Mouse (Mus musculus): ENCODE measurements around the gene Zfp583. TPM values are rescaled to one million over a fixed set of nuclear protein-coding genes. Genes with fewer than 3 reads are reported as not detected.
A peak's percentile ranks its signal among the peaks of the same experiment; 100 is the strongest.

Zfp583 gene
- polyA plus RNA-seq, 1 experiment = 0.80 TPM

DNA sequence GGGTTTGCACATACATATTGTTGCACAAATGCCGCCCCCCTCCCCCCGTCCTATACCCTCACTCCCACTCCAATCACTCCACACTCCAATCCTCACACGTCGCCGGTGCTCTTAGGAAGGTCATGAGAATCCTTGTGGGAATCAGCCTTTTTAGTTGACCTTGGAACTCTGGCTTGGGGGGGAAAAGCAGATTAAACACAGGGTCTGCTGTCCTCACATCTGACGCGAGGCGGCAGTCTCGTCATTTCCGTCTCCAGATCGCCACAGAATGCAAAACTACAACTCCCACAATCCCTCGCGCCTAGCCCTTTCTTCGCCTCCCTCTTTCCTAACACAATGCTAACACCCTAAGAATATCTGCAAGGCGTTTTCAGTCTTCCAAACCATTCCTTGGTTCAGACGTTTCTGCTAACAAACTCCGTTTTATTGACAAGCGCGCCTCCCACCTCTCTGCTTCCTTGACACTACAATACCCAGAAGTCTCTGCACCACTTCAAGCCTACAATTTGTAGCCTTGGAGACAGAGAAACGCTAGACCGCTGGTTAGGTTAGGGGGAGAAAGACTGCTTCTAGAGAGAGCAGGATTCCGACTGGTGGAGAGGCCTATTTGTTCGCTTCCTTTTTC lies 47.5 kb downstream of the Zfp583 start:
- H3K4me3 ChIP-seq = peak overlapping the region; percentile 46
- H3ac ChIP-seq (ENCODE audit: control insufficient read depth, insufficient read length) = peak overlapping the region; percentile 59
- no peaks in the 10 kb centered on the region for H3K36me3 ChIP-seq (ENCODE audit: control insufficient read depth, insufficient read depth)
- TF ChIP-seq TCF3 (IDR thresholded peaks at IDR 0.05; ENCODE audit: insufficient read length, low read depth) = no peak
- TF ChIP-seq POLR2AphosphoS2 (IDR thresholded peaks at IDR 0.05; ENCODE audit: insufficient read length, low read depth) = peak; percentile 17
- peaks cover 1% of the 10 kb centered on the region for H3K27me3 ChIP-seq (ENCODE audit: control insufficient read depth, insufficient read depth, insufficient read length)
- no peaks in the 10 kb centered on the region for H3K79me2 ChIP-seq (ENCODE audit: control insufficient read depth, insufficient read depth)
- peak overlapping the region; percentile 73 for H3K4me2 ChIP-seq (ENCODE audit: low read depth)

DNA sequence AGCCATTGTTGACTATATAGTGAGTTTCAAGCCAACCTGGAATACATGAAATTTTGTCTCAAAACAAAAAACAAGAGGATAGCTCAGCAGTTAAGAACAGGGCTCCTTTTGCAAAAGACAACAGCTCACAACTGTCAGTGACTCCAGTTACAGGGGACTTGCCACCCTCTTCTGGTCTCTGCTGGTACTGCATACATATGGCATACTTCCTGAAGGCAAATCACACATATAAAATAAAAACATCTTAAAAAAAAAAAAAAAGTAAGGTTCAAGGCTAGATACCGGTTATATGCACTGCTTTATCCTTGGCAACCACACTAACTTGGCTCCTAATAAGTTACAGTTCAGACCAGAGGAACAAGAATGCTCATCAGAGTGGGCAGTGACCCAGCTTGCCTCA lies 48.3 kb downstream of the Zfp583 start:
- H3K4me3 ChIP-seq = peak overlapping the region; percentile 46
- TF ChIP-seq MYOG (IDR thresholded peaks at IDR 0.05; ENCODE audit: control insufficient read depth in 1 of 3, insufficient read depth in 1 of 3, insufficient read length in 2 of 3, low read depth in 2 of 3) = no peak
- TF ChIP-seq POLR2A (IDR thresholded peaks at IDR 0.05; ENCODE audit: insufficient read length, low read depth) = no peak
- TF ChIP-seq MYOD1 (IDR thresholded peaks at IDR 0.05; ENCODE audit: control insufficient read depth in 1 of 3, insufficient read length in 2 of 3, low read depth in 2 of 3) = no peak
- TF ChIP-seq MAX (IDR thresholded peaks at IDR 0.05; ENCODE audit: low read depth) = no peak
- no peak for TF ChIP-seq SRF (IDR thresholded peaks at IDR 0.05; ENCODE audit: control insufficient read depth, insufficient read length, low read depth)
- TF ChIP-seq POLR2AphosphoS2 (IDR thresholded peaks at IDR 0.05; ENCODE audit: insufficient read length, low read depth) = no peak
- no peak for TF ChIP-seq E2F4 (IDR thresholded peaks at IDR 0.05; ENCODE audit: insufficient read depth)
- TF ChIP-seq REST (IDR thresholded peaks at IDR 0.05; ENCODE audit: insufficient read depth, insufficient read length) = no peak
- TF ChIP-seq CEBPB (IDR thresholded peaks at IDR 0.05; ENCODE audit: insufficient read depth, poor library complexity, severe bottlenecking) = no peak
- no peak for TF ChIP-seq TCF12 (IDR thresholded peaks at IDR 0.05; ENCODE audit: insufficient read depth, poor library complexity, severe bottlenecking)
- TF ChIP-seq USF1 (IDR thresholded peaks at IDR 0.05; ENCODE audit: low read depth) = no peak
- TF ChIP-seq TCF3 (IDR thresholded peaks at IDR 0.05; ENCODE audit: insufficient read length, low read depth) = no peak
- H3ac ChIP-seq (ENCODE audit: control insufficient read depth, insufficient read length) = peak overlapping the region; percentile 59
- H3K27me3 ChIP-seq (ENCODE audit: control insufficient read depth, insufficient read depth, insufficient read length) = peaks cover 6% of the 10 kb centered on the region
- no peaks in the 10 kb centered on the region for H3K79me2 ChIP-seq (ENCODE audit: control insufficient read depth, insufficient read depth)
- peak overlapping the region; percentile 73 for H3K4me2 ChIP-seq (ENCODE audit: low read depth)
- no peaks in the 10 kb centered on the region for H3K36me3 ChIP-seq (ENCODE audit: control insufficient read depth, insufficient read depth)

DNA sequence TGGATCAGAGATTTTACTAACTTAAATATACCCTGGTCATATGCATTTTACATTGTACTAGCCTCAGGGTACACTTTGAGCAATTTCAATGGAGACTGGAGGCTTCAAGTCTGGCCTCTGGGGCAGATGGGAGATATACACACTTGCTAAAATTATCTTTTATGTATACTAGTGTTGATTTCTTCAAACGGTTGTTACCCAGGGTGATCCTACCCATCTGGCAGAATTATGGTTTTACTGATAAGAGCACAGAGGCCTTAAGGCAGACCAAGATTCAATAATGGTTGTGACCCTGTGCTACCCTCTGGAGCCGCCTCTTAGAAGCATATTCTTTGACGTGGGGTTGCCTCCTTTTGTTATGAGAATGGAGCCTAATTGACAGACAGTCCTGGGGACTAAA lies 53.2 kb downstream of the Zfp583 start:
- TF ChIP-seq SRF (IDR thresholded peaks at IDR 0.05; ENCODE audit: control insufficient read depth, insufficient read length, low read depth) (no peak), POLR2AphosphoS2 (IDR thresholded peaks at IDR 0.05; ENCODE audit: insufficient read length, low read depth) (no peak), MYOD1 (IDR thresholded peaks at IDR 0.05; ENCODE audit: control insufficient read depth in 1 of 3, insufficient read length in 2 of 3, low read depth in 2 of 3) (no peak), POLR2A (IDR thresholded peaks at IDR 0.05; ENCODE audit: insufficient read length, low read depth) (no peak), USF1 (IDR thresholded peaks at IDR 0.05; ENCODE audit: low read depth) (no peak), TCF3 (IDR thresholded peaks at IDR 0.05; ENCODE audit: insufficient read length, low read depth) (no peak), MAX (IDR thresholded peaks at IDR 0.05; ENCODE audit: low read depth) (no peak), E2F4 (IDR thresholded peaks at IDR 0.05; ENCODE audit: insufficient read depth) (no peak)
- Histone ChIP-seq H3K36me3 (ENCODE audit: control insufficient read depth, insufficient read depth) (no peaks in the 10 kb centered on the region), H3K27me3 (ENCODE audit: control insufficient read depth, insufficient read depth, insufficient read length) (peaks cover 36% of the 10 kb centered on the region), H3K79me2 (ENCODE audit: control insufficient read depth, insufficient read depth) (no peaks in the 10 kb centered on the region), H3ac (ENCODE audit: control insufficient read depth, insufficient read length) (no peak overlapping the region), H3K4me2 (ENCODE audit: low read depth) (no peak overlapping the region), H3K4me3 (no peak overlapping the region)

DNA sequence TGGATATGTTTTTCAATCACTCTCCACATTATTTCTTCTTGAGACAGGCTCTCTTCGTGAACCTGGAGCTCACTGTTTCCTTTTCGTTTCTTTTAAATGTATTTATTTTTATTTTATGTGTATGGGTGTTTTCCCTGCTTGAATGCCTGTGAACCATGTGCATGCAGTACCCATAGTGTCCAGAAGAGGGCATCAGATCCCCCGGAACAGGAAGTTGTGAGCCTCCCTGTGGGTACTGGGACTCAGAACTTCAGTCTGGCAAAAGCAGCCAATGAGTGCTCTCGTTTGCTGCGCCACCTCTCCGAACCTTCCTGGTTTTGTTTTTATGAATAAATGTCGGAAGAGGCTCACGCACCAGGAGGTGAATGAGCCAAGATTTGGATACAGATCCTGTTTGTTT lies 65.4 kb downstream of the Zfp583 start:
- H3K36me3 ChIP-seq (ENCODE audit: control insufficient read depth, insufficient read depth) = no peaks in the 10 kb centered on the region
- H3K4me3 ChIP-seq = no peak overlapping the region
- no peak overlapping the region for H3ac ChIP-seq (ENCODE audit: control insufficient read depth, insufficient read length)
- no peaks in the 10 kb centered on the region for H3K79me2 ChIP-seq (ENCODE audit: control insufficient read depth, insufficient read depth)
- TF ChIP-seq CEBPB (IDR thresholded peaks at IDR 0.05; ENCODE audit: insufficient read depth, poor library complexity, severe bottlenecking) = no peak
- no peak for TF ChIP-seq TCF3 (IDR thresholded peaks at IDR 0.05; ENCODE audit: insufficient read length, low read depth)
- no peak for TF ChIP-seq TCF12 (IDR thresholded peaks at IDR 0.05; ENCODE audit: insufficient read depth, poor library complexity, severe bottlenecking)
- no peak for TF ChIP-seq REST (IDR thresholded peaks at IDR 0.05; ENCODE audit: insufficient read depth, insufficient read length)
- no peak for TF ChIP-seq SRF (IDR thresholded peaks at IDR 0.05; ENCODE audit: control insufficient read depth, insufficient read length, low read depth)
- TF ChIP-seq MYOG (IDR thresholded peaks at IDR 0.05; ENCODE audit: control insufficient read depth in 1 of 3, insufficient read depth in 1 of 3, insufficient read length in 2 of 3, low read depth in 2 of 3) = no peak
- no peak for TF ChIP-seq POLR2A (IDR thresholded peaks at IDR 0.05; ENCODE audit: insufficient read length, low read depth)
- TF ChIP-seq E2F4 (IDR thresholded peaks at IDR 0.05; ENCODE audit: insufficient read depth) = no peak
- TF ChIP-seq USF1 (IDR thresholded peaks at IDR 0.05; ENCODE audit: low read depth) = no peak
- no peak for TF ChIP-seq MYOD1 (IDR thresholded peaks at IDR 0.05; ENCODE audit: control insufficient read depth in 1 of 3, insufficient read length in 2 of 3, low read depth in 2 of 3)
- TF ChIP-seq MAX (IDR thresholded peaks at IDR 0.05; ENCODE audit: low read depth) = no peak
- TF ChIP-seq POLR2AphosphoS2 (IDR thresholded peaks at IDR 0.05; ENCODE audit: insufficient read length, low read depth) = no peak
- H3K27me3 ChIP-seq (ENCODE audit: control insufficient read depth, insufficient read depth, insufficient read length) = peaks cover 4% of the 10 kb centered on the region
- no peak overlapping the region for H3K4me2 ChIP-seq (ENCODE audit: low read depth)

Other genes starting within 250 kb of the Zfp583 start
- 46.6 TPM for gene Zfp787, start 175.3 kb downstream of the Zfp583 start, polyA plus RNA-seq (2012; fragmentation: generic; extraction: Trizol)
- 29.2 TPM for gene Zfp444, start 159.1 kb downstream of the Zfp583 start, polyA plus RNA-seq (2012; fragmentation: generic; extraction: Trizol)
- not detected for gene Galp, start 134.2 kb downstream of the Zfp583 start, polyA plus RNA-seq (2012; fragmentation: generic; extraction: Trizol)
- not detected for gene Zscan5b, start 109.0 kb downstream of the Zfp583 start, polyA plus RNA-seq (2012; fragmentation: generic; extraction: Trizol)
- not detected for gene Epp13, start 78.6 kb downstream of the Zfp583 start, polyA plus RNA-seq (2012; fragmentation: generic; extraction: Trizol)
- gene Zfp667, start 44.7 kb downstream of the Zfp583 start, polyA plus RNA-seq (2012; fragmentation: generic; extraction: Trizol) = 2.8 TPM
- gene Gm3854, start 12.5 kb upstream of the Zfp583 start, polyA plus RNA-seq (2012; fragmentation: generic; extraction: Trizol) = 0.11 TPM
- 0.46 TPM for gene Zfp78, start 32.0 kb upstream of the Zfp583 start, polyA plus RNA-seq (2012; fragmentation: generic; extraction: Trizol)
- gene Zfp28, start 52.0 kb upstream of the Zfp583 start, polyA plus RNA-seq (2012; fragmentation: generic; extraction: Trizol) = 2.4 TPM
- gene Smim17, start 67.4 kb upstream of the Zfp583 start, polyA plus RNA-seq (2012; fragmentation: generic; extraction: Trizol) = not detected
- gene Gm20715, start 79.0 kb upstream of the Zfp583 start, polyA plus RNA-seq (2012; fragmentation: generic; extraction: Trizol) = not detected
- gene Olfr1344, start 107.4 kb upstream of the Zfp583 start, polyA plus RNA-seq (2012; fragmentation: generic; extraction: Trizol) = not detected
- not detected for gene Olfr1336, start 124.9 kb upstream of the Zfp583 start, polyA plus RNA-seq (2012; fragmentation: generic; extraction: Trizol)
- not detected for gene Olfr1346, start 135.8 kb upstream of the Zfp583 start, polyA plus RNA-seq (2012; fragmentation: generic; extraction: Trizol)
- not detected for gene Olfr5, start 155.7 kb upstream of the Zfp583 start, polyA plus RNA-seq (2012; fragmentation: generic; extraction: Trizol)
- not detected for gene Olfr1347, start 168.5 kb upstream of the Zfp583 start, polyA plus RNA-seq (2012; fragmentation: generic; extraction: Trizol)
- gene Olfr1348, start 177.5 kb upstream of the Zfp583 start, polyA plus RNA-seq (2012; fragmentation: generic; extraction: Trizol) = not detected
- gene Olfr1349, start 191.7 kb upstream of the Zfp583 start, polyA plus RNA-seq (2012; fragmentation: generic; extraction: Trizol) = 0.06 TPM
- not detected for gene Olfr1350, start 233.6 kb upstream of the Zfp583 start, polyA plus RNA-seq (2012; fragmentation: generic; extraction: Trizol)

Measured in myocyte (in vitro differentiated cells).